Mouse (Mus musculus) E14TG2a.4 (cell line): ENCODE measurements at regions not wholly inside any gene's neighbourhood (a gene's known extent, or its start where the extent isn't known, plus 50 kb on each side); places are given as distances from the start of the nearest gene placed in this dataset.
A peak's percentile ranks its signal among the peaks of the same experiment; 100 is the strongest.

Experiments used
- H3K27me3 ChIP-seq: 2 replicates; pipeline ENCODE4 v1.6.1; 2014; ENCODE audit warnings: low read length, control low read depth; ENCODE audit not compliant: insufficient read depth
- H3K36me3 ChIP-seq: 2 replicates; pipeline ENCODE4 v1.6.1; 2014; ENCODE audit warnings: low read length, control low read depth; ENCODE audit not compliant: insufficient read depth
- H3K4me1 ChIP-seq: replicated peaks from 2 replicates; pipeline ENCODE4 v1.6.1; 2014; ENCODE audit warnings: low read depth, low read length, control low read depth
- H3K4me3 ChIP-seq: replicated peaks from 2 replicates; pipeline ENCODE4 v1.5.1; 2014; ENCODE audit warnings: mild to moderate bottlenecking, low read length
- H3K9me3 ChIP-seq: 2 replicates; pipeline ENCODE4 v1.6.1; 2014; ENCODE audit warnings: low read length, control low read depth
- CTCF ChIP-seq: conservative IDR thresholded peaks from 2 replicates; pipeline ENCODE4 v1.5.1; 2014; ENCODE audit warnings: low read length
- NANOG ChIP-seq: IDR thresholded peaks from 2 replicates; pipeline ENCODE4 v1.6.1; 2014; ENCODE audit warnings: borderline replicate concordance, low read length, mixed read lengths
- POU5F1 ChIP-seq: IDR thresholded peaks from 2 replicates; pipeline ENCODE4 v1.6.1; 2014; ENCODE audit warnings: low read length, borderline replicate concordance

GRCm38 (mm10) chr3:140059522-140060110 is 854.1 kb downstream of the Stpg2 start:
- H3K9me3 ChIP-seq: no peaks in the 10 kb centered on the region; the same call in 1 of the 2 replicates
- no peak overlapping the region for H3K4me3 ChIP-seq
- no peaks in the 10 kb centered on the region for H3K4me1 ChIP-seq
- H3K27me3 ChIP-seq: no peaks in the 10 kb centered on the region
- no peaks in the 10 kb centered on the region for H3K36me3 ChIP-seq
- no peak for TF ChIP-seq POU5F1

DNA sequence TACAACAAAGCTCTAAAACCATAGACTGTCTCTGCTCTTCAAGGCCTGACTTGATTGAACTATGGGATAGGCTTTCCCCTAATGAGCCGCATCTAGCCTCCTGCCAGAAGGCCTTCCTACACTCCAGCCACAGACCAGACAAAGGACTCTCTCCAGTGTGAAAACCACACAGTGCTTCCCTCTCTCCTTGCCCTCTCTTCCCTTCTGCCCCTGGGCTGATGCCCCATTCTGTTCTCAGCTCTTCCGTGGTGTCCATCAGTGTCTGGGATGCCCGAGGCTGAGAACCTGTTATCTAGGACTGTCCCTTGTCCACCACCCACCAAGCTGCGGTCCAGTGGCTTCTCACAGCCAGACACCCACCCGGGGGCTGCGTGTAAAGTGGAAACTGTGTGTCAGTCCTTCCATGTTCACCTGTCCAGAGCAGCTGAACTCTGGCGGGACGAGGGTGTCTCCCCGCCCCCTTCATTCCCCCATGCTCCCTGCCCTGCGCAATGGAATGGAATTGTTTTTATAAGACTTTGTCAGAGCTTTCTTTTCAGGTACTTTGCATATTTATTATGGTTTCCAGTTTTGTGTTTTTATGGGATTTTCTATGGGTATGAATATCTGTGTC is 856.4 kb downstream of the Stpg2 start:
- no peaks in the 10 kb centered on the region for H3K4me1 ChIP-seq
- H3K36me3 ChIP-seq: no peaks in the 10 kb centered on the region
- no peaks in the 10 kb centered on the region for H3K27me3 ChIP-seq
- no peaks in the 10 kb centered on the region; the same call in 1 of the 2 replicates for H3K9me3 ChIP-seq
- no peak for TF ChIP-seq NANOG
- H3K4me3 ChIP-seq: no peak overlapping the region

DNA sequence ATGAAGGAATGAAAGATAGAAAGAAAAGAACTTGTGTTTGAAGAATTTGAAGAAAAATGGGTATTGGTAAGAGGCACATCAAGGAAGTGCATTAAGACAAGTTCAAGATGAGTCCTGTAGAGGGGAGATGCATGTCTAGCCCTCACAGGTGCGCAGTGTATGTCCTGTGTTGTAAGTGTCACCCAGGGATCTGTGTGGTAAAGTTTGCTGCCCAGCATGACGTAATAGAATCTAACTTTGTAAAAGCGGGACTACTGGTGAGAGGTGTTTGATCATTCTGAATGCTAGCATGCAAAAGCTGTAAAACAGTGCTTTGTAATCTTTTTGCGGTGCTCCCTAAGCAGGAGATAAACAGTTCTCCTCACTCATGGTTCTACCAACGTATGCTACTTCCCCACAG is 857.4 kb downstream of the Stpg2 start:
- Histone ChIP-seq H3K4me3 (no peak overlapping the region), H3K36me3 (no peaks in the 10 kb centered on the region), H3K9me3 (no peaks in the 10 kb centered on the region; the same call in 1 of the 2 replicates), H3K27me3 (no peaks in the 10 kb centered on the region), H3K4me1 (no peaks in the 10 kb centered on the region)
- TF ChIP-seq CTCF: no peak

DNA sequence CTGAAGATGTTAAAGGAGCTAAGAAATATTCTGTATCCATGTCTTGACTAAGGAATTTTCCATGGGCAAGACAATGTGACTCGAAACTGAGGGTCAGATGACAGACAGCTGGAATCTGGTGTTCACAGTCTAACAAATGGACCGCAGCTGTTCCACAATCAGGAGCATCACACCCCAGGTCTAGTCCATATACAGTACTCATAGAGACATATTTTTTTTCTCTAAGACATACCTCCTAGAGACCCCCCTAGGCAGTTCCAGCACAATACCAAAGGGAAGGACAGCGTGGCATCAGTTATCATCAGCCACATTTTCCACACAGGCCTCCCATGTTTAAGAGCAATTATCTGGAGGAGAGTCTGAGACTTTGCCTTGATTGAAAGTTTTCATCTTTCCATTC is 878.8 kb downstream of the Stpg2 start:
- Histone ChIP-seq H3K4me3 (no peak overlapping the region), H3K9me3 (no peaks in the 10 kb centered on the region), H3K4me1 (no peaks in the 10 kb centered on the region), H3K27me3 (no peaks in the 10 kb centered on the region), H3K36me3 (no peaks in the 10 kb centered on the region)
- no peak for TF ChIP-seq NANOG
- TF ChIP-seq CTCF: no peak
- no peak for TF ChIP-seq POU5F1

DNA sequence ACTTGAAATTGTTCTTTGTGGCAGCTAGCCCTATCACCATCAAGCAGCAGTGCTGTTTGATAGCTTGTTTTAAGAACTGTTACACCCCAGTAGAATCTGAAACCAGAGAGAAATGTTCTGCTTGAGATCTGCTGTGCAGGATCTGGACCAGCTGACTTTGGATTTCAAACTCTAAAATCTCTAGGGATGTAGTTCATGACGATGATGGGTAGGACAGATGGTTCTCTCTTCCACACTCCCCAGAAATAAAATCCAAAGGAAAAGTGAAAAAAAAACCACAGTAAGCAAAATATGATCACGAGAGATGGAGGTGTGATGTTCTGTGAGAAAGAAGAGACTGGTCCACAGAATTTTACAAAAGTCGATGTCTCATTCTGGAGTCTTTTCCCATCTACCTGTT is 879.9 kb downstream of the Stpg2 start:
- Histone ChIP-seq H3K36me3 (no peaks in the 10 kb centered on the region), H3K9me3 (no peaks in the 10 kb centered on the region), H3K4me3 (no peak overlapping the region), H3K4me1 (no peaks in the 10 kb centered on the region), H3K27me3 (no peaks in the 10 kb centered on the region)
- TF ChIP-seq CTCF: no peak
- no peak for TF ChIP-seq NANOG
- no peak for TF ChIP-seq POU5F1

DNA sequence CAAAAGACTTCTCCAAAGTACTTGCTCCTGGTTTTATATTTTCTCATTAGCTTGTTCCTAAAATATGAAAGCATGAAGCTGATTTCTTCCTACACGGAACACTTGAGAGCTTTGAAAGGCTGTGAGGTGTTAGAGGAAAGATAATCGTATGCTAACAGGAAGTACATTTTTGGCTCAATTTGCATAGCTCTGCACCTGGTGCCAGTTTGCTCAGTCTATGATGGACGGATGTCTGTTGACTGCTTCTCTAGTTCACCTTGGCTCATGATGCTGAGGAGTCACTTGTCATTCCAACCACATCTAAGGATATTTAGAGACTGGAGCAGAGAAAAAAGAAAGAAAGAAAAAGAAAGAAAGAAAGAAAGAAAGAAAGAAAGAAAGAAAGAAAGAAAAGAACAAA is 882.5 kb downstream of the Stpg2 start:
- no peaks in the 10 kb centered on the region for H3K9me3 ChIP-seq
- no peaks in the 10 kb centered on the region for H3K4me1 ChIP-seq
- no peak for TF ChIP-seq NANOG
- no peak for TF ChIP-seq POU5F1
- TF ChIP-seq CTCF: no peak
- no peak overlapping the region for H3K4me3 ChIP-seq
- H3K36me3 ChIP-seq: no peaks in the 10 kb centered on the region
- no peaks in the 10 kb centered on the region for H3K27me3 ChIP-seq

DNA sequence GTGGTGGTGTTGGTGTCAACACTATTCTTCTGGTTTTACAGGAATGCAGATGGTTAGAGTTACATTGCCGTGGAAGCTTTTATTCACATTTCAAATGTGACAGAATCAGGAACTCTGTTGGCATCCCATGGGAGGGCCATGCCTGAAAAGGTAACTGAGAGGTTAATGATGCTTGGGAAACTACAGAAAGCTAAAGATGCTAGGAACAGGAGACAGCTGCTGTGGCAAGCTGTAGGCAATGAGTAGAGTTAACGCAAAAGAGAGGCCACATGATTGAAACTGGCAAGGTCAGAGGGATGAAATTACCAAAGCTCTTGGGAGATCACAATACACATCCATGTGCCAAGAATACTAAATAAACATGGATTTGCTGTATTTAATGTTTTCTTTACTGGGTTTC is 886.4 kb downstream of the Stpg2 start:
- no peaks in the 10 kb centered on the region for H3K9me3 ChIP-seq
- H3K36me3 ChIP-seq: no peaks in the 10 kb centered on the region
- H3K27me3 ChIP-seq: no peaks in the 10 kb centered on the region
- H3K4me3 ChIP-seq: no peak overlapping the region
- no peaks in the 10 kb centered on the region for H3K4me1 ChIP-seq
- no peak for TF ChIP-seq CTCF
- no peak for TF ChIP-seq POU5F1
- TF ChIP-seq NANOG: no peak

DNA sequence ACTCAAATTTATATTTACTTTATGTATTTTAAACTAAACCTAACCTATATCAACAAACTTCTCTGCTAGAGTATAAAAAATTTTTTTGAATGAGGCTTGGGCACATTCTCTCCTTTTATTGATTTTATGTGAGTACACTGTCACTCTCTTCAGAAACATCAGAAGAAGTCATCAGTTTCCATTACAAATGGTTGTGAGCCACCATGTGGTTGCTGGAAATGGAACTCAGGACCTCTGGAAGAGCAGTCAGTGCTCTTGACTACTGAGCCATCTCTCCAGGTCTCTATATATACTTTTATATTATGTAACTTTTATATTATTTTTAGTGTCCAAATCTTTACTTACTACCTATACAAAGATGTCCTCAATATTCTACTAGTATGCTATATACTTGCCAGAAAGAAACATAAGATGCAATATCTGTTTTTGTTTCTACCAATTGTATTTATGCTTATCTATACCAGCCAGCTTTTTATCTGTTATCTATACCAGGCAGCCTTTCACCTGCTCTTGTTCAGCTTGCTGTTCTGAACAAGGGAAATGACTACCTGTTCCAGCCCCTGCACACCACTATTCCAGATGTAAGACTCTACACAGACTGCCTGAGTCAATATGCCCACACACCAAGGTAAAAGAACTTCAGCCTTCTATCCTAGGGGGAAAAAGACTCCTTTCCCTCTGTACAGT is 891.5 kb downstream of the Stpg2 start:
- TF ChIP-seq POU5F1 (no peak), NANOG (no peak), CTCF (no peak)
- Histone ChIP-seq H3K27me3 (no peaks in the 10 kb centered on the region), H3K4me3 (no peak overlapping the region), H3K36me3 (no peaks in the 10 kb centered on the region), H3K9me3 (no peaks in the 10 kb centered on the region), H3K4me1 (no peaks in the 10 kb centered on the region)

- no peak overlapping the region for H3K4me3 ChIP-seq
- no peaks in the 10 kb centered on the region for H3K27me3 ChIP-seq
- TF ChIP-seq CTCF: no peak
- no peak for TF ChIP-seq POU5F1
- peak; percentile 39; the same call in 1 of the 2 replicates for TF ChIP-seq NANOG
- no peaks in the 10 kb centered on the region for H3K36me3 ChIP-seq
- H3K9me3 ChIP-seq: no peaks in the 10 kb centered on the region
- no peaks in the 10 kb centered on the region for H3K4me1 ChIP-seq
Observed at GRCm38 (mm10) chr3:140109401-140109800, 903.9 kb downstream of the Stpg2 start.
